ENCODE assay signal across 16 mouse cellular contexts in the genomic region with DNA sequence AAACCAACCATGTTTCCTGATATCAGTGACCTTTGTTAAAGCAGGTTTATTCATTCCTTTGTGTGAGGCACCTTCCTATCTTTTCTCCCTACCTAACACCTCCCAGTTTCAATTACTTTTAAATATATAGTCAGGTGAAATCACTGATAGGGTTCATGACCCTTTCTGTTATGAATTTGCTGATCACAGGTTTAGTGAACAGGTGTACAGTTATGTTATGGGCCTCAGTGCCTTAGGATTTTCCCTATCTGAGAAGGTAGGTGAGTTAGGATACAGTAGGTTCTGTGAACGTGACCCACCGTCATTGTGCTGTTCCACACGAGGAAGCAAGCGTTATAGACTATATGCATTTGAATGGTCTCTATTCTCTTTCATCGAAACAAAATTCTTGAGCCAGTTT.
"Had no signal": no experiment of that assay in that cellular context is flagged by ENCODE, and none has a peak within 500 bp of the region (broad histone marks: within the 10 kb centered on the region; RNA-seq: fewer than 3 reads in every experiment).

No protein-coding gene starts in this region.

- H3K27me3 ChIP-seq: heart, embryonic 12.5 days; heart, embryonic 13.5 days; heart, embryonic 15.5 days; hindbrain, embryonic 12.5 days; hindbrain, embryonic 13.5 days; hindbrain, embryonic 15.5 days; kidney, embryonic 15.5 days had no signal

- H3K9me3 ChIP-seq: heart, embryonic 10.5 days; heart, embryonic 12.5 days; heart, embryonic 13.5 days; heart, embryonic 15.5 days; hindbrain, embryonic 10.5 days; hindbrain, embryonic 12.5 days; hindbrain, embryonic 13.5 days; hindbrain, embryonic 15.5 days; kidney, embryonic 15.5 days had no signal

- H3K4me2 ChIP-seq: heart, embryonic 12.5 days; heart, embryonic 13.5 days; heart, embryonic 15.5 days; hindbrain, embryonic 12.5 days; hindbrain, embryonic 13.5 days; hindbrain, embryonic 14.5 days; hindbrain, embryonic 15.5 days; kidney, embryonic 15.5 days had no signal

- ATAC-seq: hindbrain, embryonic 16.5 days; hindbrain, postnatal 0 days; inflammation-experienced regulatory T-cells, adult 6 months had no signal

- H3K4me3 ChIP-seq: heart, embryonic 10.5 days; heart, embryonic 12.5 days; heart, embryonic 13.5 days; heart, embryonic 15.5 days; hindbrain, embryonic 10.5 days; hindbrain, embryonic 12.5 days; hindbrain, embryonic 13.5 days; hindbrain, embryonic 15.5 days; kidney, embryonic 15.5 days; layer of hippocampus, adult 2 months; left cerebral cortex, adult 2 months had no signal

- H3K4me1 ChIP-seq: heart, embryonic 10.5 days; heart, embryonic 12.5 days; heart, embryonic 13.5 days; heart, embryonic 15.5 days; hindbrain, embryonic 10.5 days; hindbrain, embryonic 12.5 days; hindbrain, embryonic 13.5 days; hindbrain, embryonic 15.5 days had no signal

- H3K27ac ChIP-seq: heart, embryonic 10.5 days; heart, embryonic 13.5 days; heart, embryonic 15.5 days; hindbrain, embryonic 10.5 days; hindbrain, embryonic 12.5 days; hindbrain, embryonic 13.5 days; hindbrain, embryonic 14.5 days; hindbrain, embryonic 15.5 days; hindbrain, postnatal 0 days; kidney, embryonic 15.5 days; kidney, postnatal 0 days; layer of hippocampus, adult 2 months; left cerebral cortex, adult 2 months had no signal

- H3K9ac ChIP-seq: heart, embryonic 12.5 days; heart, embryonic 13.5 days; heart, embryonic 15.5 days; hindbrain, embryonic 12.5 days; hindbrain, embryonic 13.5 days; hindbrain, embryonic 14.5 days; hindbrain, embryonic 15.5 days; kidney, embryonic 15.5 days had no signal

- H3K36me3 ChIP-seq: heart, embryonic 10.5 days; heart, embryonic 12.5 days; heart, embryonic 13.5 days; heart, embryonic 15.5 days; hindbrain, embryonic 10.5 days; kidney, embryonic 15.5 days had no signal
